Mouse (Mus musculus): ENCODE measurements around the gene 2900011O08Rik. TPM values are rescaled to one million over a fixed set of nuclear protein-coding genes. Genes with fewer than 3 reads are reported as not detected.

Gene 2900011O08Rik
- total and polyA plus RNA-seq, 2 experiments from 2014 or later = 143 to 172 TPM

GRCm38 (mm10) chr16:13983161-13983560, 3.2 kb upstream of the 2900011O08Rik start:
- TF ChIP-seq CTCF (IDR thresholded peaks at IDR 0.05; ENCODE audit: low read depth) = no peak
- DNase-seq (ENCODE audit: low spot score) (no peak), ATAC-seq (no peak)
- H3K36me3 ChIP-seq (ENCODE audit: insufficient read depth, low read length) = no peaks in the 10 kb centered on the region
- H3K27me3 ChIP-seq (ENCODE audit: insufficient read depth, low read length) = no peaks in the 10 kb centered on the region
- no peaks in the 10 kb centered on the region for H3K9me3 ChIP-seq (ENCODE audit: low read length)
- H3K27ac ChIP-seq = no peak overlapping the region
- no peak overlapping the region for H3K4me2 ChIP-seq (ENCODE audit: low read depth, low read length)
- H3K4me3 ChIP-seq (ENCODE audit: low read length) = no peak overlapping the region
- 77% methylated on average over 5 of the region's 5 CpGs for WGBS
- H3K9ac ChIP-seq (replicated peaks; ENCODE audit: low read length) = no peak overlapping the region
- no peaks in the 10 kb centered on the region for H3K4me1 ChIP-seq (ENCODE audit: insufficient read depth, low read length)

- H3K36me3 ChIP-seq (ENCODE audit: insufficient read depth, low read length) = no peaks in the 10 kb centered on the region
Observed at GRCm38 (mm10) chr16:13986197-13986573, 219 bp upstream of the 2900011O08Rik start.

GRCm38 (mm10) chr16:13992518-13993248, 6.3 kb downstream of the 2900011O08Rik start:
- Histone ChIP-seq H3K4me2 (ENCODE audit: low read depth, low read length) (no peak overlapping the region), H3K36me3 (ENCODE audit: insufficient read depth, low read length) (no peaks in the 10 kb centered on the region), H3K9ac (replicated peaks; ENCODE audit: low read length) (no peak overlapping the region), H3K27me3 (ENCODE audit: insufficient read depth, low read length) (no peaks in the 10 kb centered on the region), H3K4me1 (ENCODE audit: insufficient read depth, low read length) (0 out of 2 replicates have a peak, but pooled peaks cover 7% of the 10 kb centered on the region), H3K27ac (no peak overlapping the region), H3K4me3 (ENCODE audit: low read length) (no peak overlapping the region), H3K9me3 (ENCODE audit: low read length) (no peaks in the 10 kb centered on the region)
- DNase-seq (ENCODE audit: low spot score) (no peak), ATAC-seq (no peak)
- 80% methylated on average over 11 of the region's 11 CpGs for WGBS
- TF ChIP-seq CTCF (IDR thresholded peaks at IDR 0.05; ENCODE audit: low read depth) = no peak

More at GRCm38 (mm10) chr16:13986197-13986573, 219 bp upstream of the 2900011O08Rik start:
- peak; percentile 34 for ATAC-seq
- WGBS = 29% methylated on average over 3 of the region's 3 CpGs
- Histone ChIP-seq H3K27ac (peak overlapping the region; percentile 89), H3K4me2 (ENCODE audit: low read depth, low read length) (peak overlapping the region; percentile 79), H3K9me3 (ENCODE audit: low read length) (no peaks in the 10 kb centered on the region), H3K4me3 (ENCODE audit: low read length) (peak overlapping the region; percentile 73), H3K9ac (replicated peaks; ENCODE audit: low read length) (peak overlapping the region; percentile 78), H3K4me1 (ENCODE audit: insufficient read depth, low read length) (0 out of 2 replicates have a peak, but pooled peaks cover 7% of the 10 kb centered on the region), H3K27me3 (ENCODE audit: insufficient read depth, low read length) (no peaks in the 10 kb centered on the region)
- TF ChIP-seq CTCF (IDR thresholded peaks at IDR 0.05; ENCODE audit: low read depth) = no peak
- no peak for DNase-seq (ENCODE audit: low spot score)

- H3K27ac ChIP-seq = no peak overlapping the region
- H3K9me3 ChIP-seq (ENCODE audit: low read length) = no peaks in the 10 kb centered on the region
- no peak overlapping the region for H3K4me3 ChIP-seq (ENCODE audit: low read length)
- H3K9ac ChIP-seq (replicated peaks; ENCODE audit: low read length) = no peak overlapping the region
- no peaks in the 10 kb centered on the region for H3K36me3 ChIP-seq (ENCODE audit: insufficient read depth, low read length)
- 91% methylated on average over 1 of the region's 1 CpGs for whole genome bisulfite sequencing
- no peaks in the 10 kb centered on the region for H3K27me3 ChIP-seq (ENCODE audit: insufficient read depth, low read length)
- H3K4me1 ChIP-seq (ENCODE audit: insufficient read depth, low read length) = 0 out of 2 replicates have a peak, but pooled peaks cover under 1% of the 10 kb centered on the region
- no peak for DNase-seq (ENCODE audit: low spot score)
- no peak overlapping the region for H3K4me2 ChIP-seq (ENCODE audit: low read depth, low read length)
- ATAC-seq = no peak
- no peak for TF ChIP-seq CTCF (IDR thresholded peaks at IDR 0.05; ENCODE audit: low read depth)
Observed at GRCm38 (mm10) chr16:13994076-13994475, 7.7 kb downstream of the 2900011O08Rik start.

- Histone ChIP-seq H3K36me3 (ENCODE audit: insufficient read depth, low read length) (no peaks in the 10 kb centered on the region), H3K4me3 (ENCODE audit: low read length) (no peak overlapping the region), H3K4me1 (ENCODE audit: insufficient read depth, low read length) (no peaks in the 10 kb centered on the region), H3K27ac (no peak overlapping the region), H3K9ac (replicated peaks; ENCODE audit: low read length) (no peak overlapping the region), H3K9me3 (ENCODE audit: low read length) (no peaks in the 10 kb centered on the region), H3K4me2 (ENCODE audit: low read depth, low read length) (no peak overlapping the region), H3K27me3 (ENCODE audit: insufficient read depth, low read length) (no peaks in the 10 kb centered on the region)
- ATAC-seq (no peak), DNase-seq (ENCODE audit: low spot score) (no peak)
- no peak for TF ChIP-seq CTCF (IDR thresholded peaks at IDR 0.05; ENCODE audit: low read depth)
- whole genome bisulfite sequencing = 82% methylated on average over 1 of the region's 1 CpGs
Observed at GRCm38 (mm10) chr16:13994502-13994901, 8.1 kb downstream of the 2900011O08Rik start.

- Histone ChIP-seq H3K27me3 (ENCODE audit: insufficient read depth, low read length) (no peaks in the 10 kb centered on the region), H3K4me1 (ENCODE audit: insufficient read depth, low read length) (no peaks in the 10 kb centered on the region), H3K9ac (replicated peaks; ENCODE audit: low read length) (no peak overlapping the region), H3K27ac (no peak overlapping the region), H3K4me3 (ENCODE audit: low read length) (no peak overlapping the region), H3K9me3 (ENCODE audit: low read length) (no peaks in the 10 kb centered on the region), H3K4me2 (ENCODE audit: low read depth, low read length) (no peak overlapping the region), H3K36me3 (ENCODE audit: insufficient read depth, low read length) (no peaks in the 10 kb centered on the region)
- TF ChIP-seq CTCF (IDR thresholded peaks at IDR 0.05; ENCODE audit: low read depth) = no peak
- WGBS = 68% methylated on average over 8 of the region's 8 CpGs
- no peak for ATAC-seq
- no peak for DNase-seq (ENCODE audit: low spot score)
Observed at GRCm38 (mm10) chr16:14003386-14004130, 17.2 kb downstream of the 2900011O08Rik start.

Data from hindbrain, postnatal 0 days (tissue).